Mouse (Mus musculus) heart, embryonic 15.5 days (tissue): ENCODE data around the gene Cd93. TPM values are rescaled to one million over a fixed set of nuclear protein-coding genes. Genes with fewer than 3 reads are reported as not detected.

Experiments used
- ATAC-seq: fragments of 200-750 bp; cut with Nextera tagmentation; replicated peaks from 2 replicates; pipeline ENCODE4 v1.8.0; 2017; ENCODE audit warnings: low read depth, moderate TSS enrichment; ENCODE audit not compliant: insufficient number of reproducible peaks, insufficient read depth, low FRiP score
- H3K27ac ChIP-seq: fragments of 300-500 bp; sonication (generic); 2 replicates; pipeline ENCODE4 v1.5.1; 2015; ENCODE audit warnings: mild to moderate bottlenecking, inconsistent platforms
- H3K27me3 ChIP-seq: fragments of 300-500 bp; sonication (generic); 2 replicates; pipeline ENCODE4 v1.6.1; 2015; ENCODE audit warnings: inconsistent platforms
- H3K36me3 ChIP-seq: fragments of 300-500 bp; sonication (generic); 2 replicates; pipeline ENCODE4 v1.6.1; 2015; ENCODE audit warnings: mild to moderate bottlenecking, inconsistent platforms
- H3K4me1 ChIP-seq: fragments of 300-500 bp; sonication (generic); replicated peaks from 2 replicates; pipeline ENCODE4 v1.6.1; 2015; ENCODE audit warnings: inconsistent platforms
- H3K4me2 ChIP-seq: fragments of 300-500 bp; sonication (generic); 2 replicates; pipeline ENCODE4 v1.6.1; 2015; ENCODE audit warnings: inconsistent platforms, mild to moderate bottlenecking, moderate library complexity
- H3K4me3 ChIP-seq: fragments of 300-500 bp; sonication (generic); 2 replicates; pipeline ENCODE4 v1.5.1; 2015; ENCODE audit warnings: mild to moderate bottlenecking, inconsistent platforms
- H3K9ac ChIP-seq: fragments of 300-500 bp; sonication (generic); 2 replicates; pipeline ENCODE4 v1.6.1; 2015; ENCODE audit warnings: mild to moderate bottlenecking, inconsistent platforms
- H3K9me3 ChIP-seq: fragments of 300-500 bp; sonication (generic); replicated peaks from 2 replicates; pipeline ENCODE4 v1.6.1; 2016; ENCODE audit warnings: inconsistent platforms
- WGBS: fragments of 180-500 bp; shearing (Covaris S2); methylation state at CpG from one replicate; pipeline ENCODE4 v1.1.7; 2015; ENCODE audit warnings: mixed read lengths; 5-methylcytosine and 5-hydroxymethylcytosine counted together
- polyA plus RNA-seq: library from polyadenylated mRNA; unstranded; fragments of >200 nt; fragmentation: Nextera tagmentation; extraction: Ambion mirVana; gene quantifications from 2 replicates; pipeline ENCODE4 v1.2.1, GENCODE M21; 2015

Cd93 gene
- polyA plus RNA-seq, 1 experiment from 2014 or later = 25.7 TPM

- Histone ChIP-seq H3K27me3 (no peaks in the 10 kb centered on the region), H3K9ac (no peak overlapping the region), H3K4me1 (peaks cover 8% of the 10 kb centered on the region), H3K27ac (peak overlapping the region; percentile 68), H3K36me3 (no peaks in the 10 kb centered on the region), H3K9me3 (no peaks in the 10 kb centered on the region), H3K4me3 (no peak overlapping the region), H3K4me2 (peak overlapping the region; percentile 6; the same call in 1 of the 2 replicates)
- 22% methylated on average over 6 of the region's 7 CpGs for WGBS
- ATAC-seq = peak; percentile 83
Measured at GRCm38 (mm10) chr2:148469341-148470238, 26.2 kb upstream of the Cd93 start.

DNA sequence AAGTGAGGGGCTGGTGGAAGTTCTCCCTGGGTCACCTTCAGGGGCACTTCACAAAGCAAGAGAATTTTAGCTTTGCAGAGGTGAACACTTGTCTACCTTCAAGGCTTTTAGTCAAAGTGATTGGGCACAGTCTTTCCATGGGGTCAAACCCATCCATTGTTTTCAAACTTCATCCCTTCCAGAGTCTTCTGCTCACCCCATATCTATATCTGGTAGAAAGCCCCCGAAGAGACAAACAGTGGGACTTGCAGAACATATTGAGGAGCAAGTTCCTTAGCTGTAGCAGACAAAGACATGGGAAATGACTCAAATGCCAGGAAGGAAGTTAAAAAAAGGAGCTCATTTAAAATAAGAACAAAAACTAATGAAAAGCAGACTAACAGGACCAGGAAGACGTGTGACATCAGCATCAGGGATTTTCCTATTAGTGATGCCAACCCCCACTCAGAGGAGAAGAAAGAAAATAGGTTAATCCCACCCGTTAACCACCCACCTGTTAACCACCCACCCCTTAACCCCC, 24.6 kb upstream of the Cd93 start:
- Histone ChIP-seq H3K4me2 (no peak overlapping the region), H3K4me3 (no peak overlapping the region), H3K9me3 (no peaks in the 10 kb centered on the region), H3K36me3 (no peaks in the 10 kb centered on the region), H3K9ac (no peak overlapping the region), H3K4me1 (peaks cover 8% of the 10 kb centered on the region), H3K27ac (peak overlapping the region; percentile 15; the same call in 1 of the 2 replicates), H3K27me3 (no peaks in the 10 kb centered on the region)
- 68% methylated on average over 3 of the region's 3 CpGs for WGBS
- no peak for ATAC-seq

DNA sequence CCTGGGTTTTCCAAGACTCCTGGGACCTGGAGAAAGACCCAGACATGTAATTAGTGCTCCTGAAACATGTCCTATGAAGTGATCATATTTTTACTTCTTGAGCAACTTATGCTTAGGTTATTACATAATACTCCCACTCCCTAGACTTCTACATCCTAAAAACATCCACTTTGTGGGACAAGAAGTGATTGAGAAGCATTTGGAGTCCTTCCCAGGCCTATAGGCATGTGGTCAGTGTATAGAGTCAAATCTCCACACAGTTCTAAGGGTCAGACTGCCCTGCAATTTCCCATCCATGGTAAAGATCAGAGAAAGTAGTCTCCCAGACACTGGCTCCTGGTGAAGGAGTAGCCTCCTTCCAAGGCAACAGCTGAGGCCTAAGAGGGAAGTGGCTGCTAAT, 12.0 kb upstream of the Cd93 start:
- Histone ChIP-seq H3K9me3 (no peaks in the 10 kb centered on the region), H3K9ac (no peak overlapping the region), H3K4me1 (no peaks in the 10 kb centered on the region), H3K4me2 (no peak overlapping the region), H3K36me3 (no peaks in the 10 kb centered on the region), H3K4me3 (no peak overlapping the region), H3K27me3 (no peaks in the 10 kb centered on the region), H3K27ac (no peak overlapping the region)
- ATAC-seq = no peak

- no peaks in the 10 kb centered on the region for H3K4me1 ChIP-seq
- no peak for ATAC-seq
- no peak overlapping the region for H3K4me3 ChIP-seq
- no peaks in the 10 kb centered on the region for H3K36me3 ChIP-seq
- no peak overlapping the region for H3K4me2 ChIP-seq
- H3K27ac ChIP-seq = no peak overlapping the region
- no peaks in the 10 kb centered on the region for H3K9me3 ChIP-seq
- 76% methylated on average over 4 of the region's 4 CpGs for WGBS
- H3K27me3 ChIP-seq = no peaks in the 10 kb centered on the region
- no peak overlapping the region for H3K9ac ChIP-seq
Measured at GRCm38 (mm10) chr2:148454014-148454542, 10.7 kb upstream of the Cd93 start.

GRCm38 (mm10) chr2:148453061-148453460, 9.7 kb upstream of the Cd93 start:
- no peak overlapping the region for H3K4me3 ChIP-seq
- 75% methylated on average over 3 of the region's 3 CpGs for WGBS
- no peak overlapping the region for H3K27ac ChIP-seq
- H3K36me3 ChIP-seq = no peaks in the 10 kb centered on the region
- H3K9me3 ChIP-seq = no peaks in the 10 kb centered on the region
- ATAC-seq = no peak
- no peak overlapping the region for H3K4me2 ChIP-seq
- no peak overlapping the region for H3K9ac ChIP-seq
- no peaks in the 10 kb centered on the region for H3K4me1 ChIP-seq
- H3K27me3 ChIP-seq = no peaks in the 10 kb centered on the region

DNA sequence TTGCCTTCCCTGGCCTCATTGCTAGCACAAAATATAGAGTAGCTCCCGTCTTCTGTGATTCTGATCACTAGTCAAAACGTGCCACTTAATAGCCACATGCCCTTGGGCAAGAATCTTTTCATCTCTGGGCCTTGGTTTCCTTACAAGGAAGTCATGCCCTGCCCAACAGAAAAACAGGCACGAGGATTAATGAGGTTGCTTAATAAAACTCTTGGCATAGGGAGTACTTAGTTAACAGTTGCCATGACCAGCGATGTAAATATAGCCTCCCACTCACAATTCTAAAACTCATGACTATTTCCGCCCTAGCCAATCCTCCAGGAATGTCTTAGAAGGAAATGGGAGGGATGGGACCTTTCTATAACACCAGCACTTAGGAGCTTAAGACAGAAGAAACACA, 8.1 kb upstream of the Cd93 start:
- no peak overlapping the region for H3K9ac ChIP-seq
- H3K27me3 ChIP-seq = no peaks in the 10 kb centered on the region
- H3K4me1 ChIP-seq = no peaks in the 10 kb centered on the region
- H3K27ac ChIP-seq = no peak overlapping the region
- H3K4me3 ChIP-seq = no peak overlapping the region
- 68% methylated on average over 5 of the region's 5 CpGs for WGBS
- ATAC-seq = no peak
- H3K4me2 ChIP-seq = no peak overlapping the region
- no peaks in the 10 kb centered on the region for H3K36me3 ChIP-seq
- no peaks in the 10 kb centered on the region for H3K9me3 ChIP-seq

GRCm38 (mm10) chr2:148450616-148451015, 7.3 kb upstream of the Cd93 start:
- Histone ChIP-seq H3K4me3 (no peak overlapping the region), H3K9ac (no peak overlapping the region), H3K27me3 (no peaks in the 10 kb centered on the region), H3K4me2 (no peak overlapping the region), H3K4me1 (no peaks in the 10 kb centered on the region; the same call in 1 of the 2 replicates), H3K27ac (no peak overlapping the region), H3K9me3 (no peaks in the 10 kb centered on the region), H3K36me3 (no peaks in the 10 kb centered on the region)
- WGBS = 64% methylated on average over 5 of the region's 5 CpGs
- ATAC-seq = no peak

- no peak for ATAC-seq
Measured at GRCm38 (mm10) chr2:148449659-148450058, 6.3 kb upstream of the Cd93 start.

GRCm38 (mm10) chr2:148446446-148446845, 3.1 kb upstream of the Cd93 start:
- H3K9me3 ChIP-seq = no peaks in the 10 kb centered on the region
- no peak overlapping the region for H3K27ac ChIP-seq
- 62% methylated on average over 3 of the region's 3 CpGs for WGBS
- no peak overlapping the region for H3K4me3 ChIP-seq
- peaks cover 7% of the 10 kb centered on the region for H3K4me1 ChIP-seq
- H3K4me2 ChIP-seq = no peak overlapping the region
- H3K36me3 ChIP-seq = no peaks in the 10 kb centered on the region
- H3K9ac ChIP-seq = no peak overlapping the region
- no peak for ATAC-seq
- no peaks in the 10 kb centered on the region for H3K27me3 ChIP-seq

More at GRCm38 (mm10) chr2:148449659-148450058, 6.3 kb upstream of the Cd93 start:
- Histone ChIP-seq H3K27ac (no peak overlapping the region), H3K4me1 (no peaks in the 10 kb centered on the region; the same call in 1 of the 2 replicates), H3K36me3 (no peaks in the 10 kb centered on the region), H3K4me3 (no peak overlapping the region), H3K4me2 (no peak overlapping the region), H3K9ac (no peak overlapping the region), H3K27me3 (no peaks in the 10 kb centered on the region), H3K9me3 (no peaks in the 10 kb centered on the region)
- 90% methylated on average over 1 of the region's 1 CpGs for WGBS

DNA sequence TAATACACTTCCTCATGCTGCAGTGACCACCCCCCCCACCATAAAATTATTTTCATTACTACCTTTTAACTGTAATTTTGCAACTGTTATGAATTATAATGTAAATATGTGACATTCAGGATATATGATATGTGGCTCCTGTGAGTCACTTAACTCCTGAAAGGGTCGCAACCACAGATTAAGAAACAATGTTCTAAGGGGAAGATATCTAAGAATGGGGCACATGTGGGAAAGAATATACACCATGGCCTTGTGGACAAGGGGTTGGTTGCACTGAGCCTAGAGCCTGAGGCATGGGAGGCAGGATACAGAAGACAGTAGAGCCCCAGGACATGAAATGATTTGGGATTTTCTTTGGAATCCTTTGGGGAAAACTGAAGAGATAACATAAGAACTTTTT, 2.3 kb upstream of the Cd93 start:
- 95% methylated on average over 1 of the region's 1 CpGs for WGBS
- Histone ChIP-seq H3K4me3 (no peak overlapping the region), H3K4me1 (peaks cover 7% of the 10 kb centered on the region), H3K9me3 (no peaks in the 10 kb centered on the region), H3K4me2 (no peak overlapping the region), H3K9ac (no peak overlapping the region), H3K36me3 (no peaks in the 10 kb centered on the region), H3K27ac (no peak overlapping the region), H3K27me3 (no peaks in the 10 kb centered on the region)
- no peak for ATAC-seq

DNA sequence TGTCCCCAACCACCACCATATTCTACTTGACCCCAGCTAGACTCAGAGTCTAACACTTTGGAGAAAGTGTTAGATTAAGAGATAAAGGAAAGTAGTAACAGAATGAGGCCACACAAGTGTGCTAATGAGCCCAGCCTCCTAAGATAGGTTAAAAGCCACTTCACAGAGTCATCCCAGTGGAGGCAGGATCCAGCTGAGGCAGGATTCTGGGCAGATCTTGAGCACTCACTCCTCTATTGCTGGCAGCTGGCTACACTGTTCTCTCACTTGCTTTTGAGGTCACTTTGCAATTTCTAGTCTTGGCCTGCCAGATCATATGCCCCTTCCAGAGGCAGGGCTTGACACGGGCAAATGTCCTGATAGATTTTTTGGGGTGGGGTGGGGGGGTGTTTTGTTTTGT, 1.1 kb upstream of the Cd93 start:
- H3K27me3 ChIP-seq = no peaks in the 10 kb centered on the region
- WGBS = 59% methylated on average over 1 of the region's 1 CpGs
- no peaks in the 10 kb centered on the region for H3K9me3 ChIP-seq
- H3K36me3 ChIP-seq = no peaks in the 10 kb centered on the region
- H3K4me1 ChIP-seq = peaks cover 7% of the 10 kb centered on the region
- H3K9ac ChIP-seq = no peak overlapping the region
- no peak overlapping the region for H3K4me2 ChIP-seq
- no peak overlapping the region for H3K4me3 ChIP-seq
- ATAC-seq = no peak
- H3K27ac ChIP-seq = peak overlapping the region; percentile 85
